Mouse (Mus musculus): Measurements from ENCODE around the gene Pfkp.

DNA sequence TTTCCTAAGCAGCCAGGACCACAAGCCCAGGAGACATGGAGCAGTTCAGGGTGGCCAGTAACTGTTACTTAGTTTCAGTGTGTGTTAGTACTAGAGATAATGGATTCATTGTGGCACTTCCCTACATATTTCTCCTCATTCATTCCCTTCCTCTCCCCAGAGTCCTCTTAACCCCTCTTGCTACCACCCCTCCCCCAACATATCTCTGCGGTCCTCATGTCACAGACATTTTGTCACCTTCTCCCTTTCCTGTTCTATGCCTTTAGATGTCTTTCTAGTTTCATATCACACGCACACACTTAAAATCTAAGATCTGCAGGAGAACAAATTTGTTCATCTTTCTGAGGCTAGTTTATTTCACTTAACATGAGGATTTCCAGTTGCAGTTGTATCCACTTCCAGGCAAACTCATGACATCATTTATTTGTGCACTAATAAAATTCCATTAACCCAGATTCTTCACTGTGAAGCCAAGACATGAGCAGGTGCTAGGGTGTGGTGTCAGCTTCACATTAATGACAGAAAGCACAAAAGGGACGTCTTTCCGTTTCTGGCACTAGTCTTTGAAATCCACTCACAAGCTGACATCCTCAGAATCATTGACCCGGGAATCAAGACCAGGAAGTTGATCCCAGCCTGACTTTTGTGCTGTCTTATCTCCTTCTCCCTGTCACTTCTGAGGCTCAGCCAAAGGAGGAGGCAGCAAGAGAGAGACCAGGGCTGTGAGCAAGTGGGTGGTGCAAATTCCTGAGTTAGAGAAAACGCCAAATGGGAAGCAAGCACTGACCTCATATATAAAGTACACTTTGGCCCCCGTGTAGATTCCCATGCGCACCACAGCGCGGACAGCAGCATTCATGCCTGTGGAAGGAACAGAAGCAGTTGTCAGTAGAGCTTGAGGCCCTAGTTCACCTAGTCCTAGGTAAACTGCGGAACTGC lies 13.2 kb downstream of the Pfkp start:
- TF ChIP-seq CTCF (IDR thresholded peaks at IDR 0.05; ENCODE audit: extremely low read depth, insufficient read depth, low read length) (no peak), POLR2A (IDR thresholded peaks at IDR 0.05; ENCODE audit: extremely low read depth, insufficient read depth, low read length) (no peak)
